Mouse (Mus musculus) common myeloid progenitor, adult 5-6 weeks (primary cell): ENCODE results near the gene Tulp4. TPM values are rescaled to one million over a fixed set of nuclear protein-coding genes. Genes with fewer than 3 reads are reported as not detected.
"Not testable (repeated sequence)": the region's sequence is repeated elsewhere in the genome, so short reads cannot be mapped to it uniquely, and the experiment has no call there.

Experiments used
- ATAC-seq: replicated peaks from 2 replicates; pipeline ENCODE4 v1.8.0; 2016; ENCODE audit warnings: low read depth, mild to moderate bottlenecking, moderate TSS enrichment, inconsistent platforms; ENCODE audit not compliant: poor library complexity, severe bottlenecking
- total RNA-seq: library from RNA; stranded (forward); fragments of 200-1000, 187-1606 nt; gene quantifications from 2 replicates; pipeline ENCODE4 v1.2.3, GENCODE M21; 2017

Gene Tulp4
- total RNA-seq, 1 experiment from 2014 or later = 15.9 TPM

- no peak for ATAC-seq
Observed at GRCm38 (mm10) chr17:6182715-6183114, 76.5 kb downstream of the Tulp4 start.

GRCm38 (mm10) chr17:6186651-6187050 is 80.4 kb downstream of the Tulp4 start:
- ATAC-seq = peak; percentile 64

GRCm38 (mm10) chr17:6187183-6187582 is 80.9 kb downstream of the Tulp4 start:
- peak; percentile 75 for ATAC-seq

GRCm38 (mm10) chr17:6189207-6189606 is 83.0 kb downstream of the Tulp4 start:
- peak; percentile 36; the same call in 1 of the 2 replicates for ATAC-seq

- no peak for ATAC-seq
Observed at GRCm38 (mm10) chr17:6192275-6192674, 86.0 kb downstream of the Tulp4 start.

GRCm38 (mm10) chr17:6195390-6195789 is 89.2 kb downstream of the Tulp4 start:
- ATAC-seq = no peak

GRCm38 (mm10) chr17:6197491-6197890 is 91.3 kb downstream of the Tulp4 start:
- ATAC-seq = no peak

- no peak for ATAC-seq
Observed at GRCm38 (mm10) chr17:6198670-6199069, 92.4 kb downstream of the Tulp4 start.

- no peak for ATAC-seq
Observed at GRCm38 (mm10) chr17:6199166-6199565, 92.9 kb downstream of the Tulp4 start.

GRCm38 (mm10) chr17:6201522-6202250 is 95.4 kb downstream of the Tulp4 start:
- no peak for ATAC-seq

- peak; percentile 89 for ATAC-seq
Observed at GRCm38 (mm10) chr17:6202389-6203110, 96.3 kb downstream of the Tulp4 start.

- ATAC-seq = no peak
Observed at GRCm38 (mm10) chr17:6203126-6203525, 96.9 kb downstream of the Tulp4 start.

- no peak for ATAC-seq
Observed at GRCm38 (mm10) chr17:6203795-6204194, 97.6 kb downstream of the Tulp4 start.

- ATAC-seq = no peak
Observed at GRCm38 (mm10) chr17:6211721-6212120, 105.5 kb downstream of the Tulp4 start.

- no peak for ATAC-seq
Observed at GRCm38 (mm10) chr17:6215640-6216039, 109.4 kb downstream of the Tulp4 start.

GRCm38 (mm10) chr17:6216514-6216913 is 110.3 kb downstream of the Tulp4 start:
- ATAC-seq = no peak

GRCm38 (mm10) chr17:6232633-6233032 is 126.4 kb downstream of the Tulp4 start:
- ATAC-seq = not testable (repeated sequence)

GRCm38 (mm10) chr17:6251298-6251697 is 145.1 kb downstream of the Tulp4 start:
- not testable (repeated sequence) for ATAC-seq

GRCm38 (mm10) chr17:6256400-6257069 is 150.3 kb downstream of the Tulp4 start, which contains the start of gene Tmem181a:
Gene Tmem181a (plus strand): TSS chr17:6256860.
- ATAC-seq = peak; percentile 84

GRCm38 (mm10) chr17:6257070-6257456 is 150.8 kb downstream of the Tulp4 start:
- not testable (repeated sequence) for ATAC-seq
